Mouse (Mus musculus) bone marrow macrophage, adult 2 months (primary cell): ENCODE results near the gene Actr10. TPM values are rescaled to one million over a fixed set of nuclear protein-coding genes. Genes with fewer than 3 reads are reported as not detected.
A peak's percentile ranks its signal among the peaks of the same experiment; 100 is the strongest.

ENCODE experiments used
- H3K27ac ChIP-seq: 2 replicates; pipeline ENCODE4 v1.5.1; 2012; ENCODE audit warnings: low read depth, low read length; ENCODE audit not compliant: insufficient read depth
- H3K4me1 ChIP-seq: 2 replicates; pipeline ENCODE4 v1.6.1; 2012; ENCODE audit warnings: low read length; ENCODE audit not compliant: control insufficient read depth, insufficient read depth
- H3K4me3 ChIP-seq: 2 replicates; pipeline ENCODE4 v1.5.1; 2012; ENCODE audit warnings: mild to moderate bottlenecking, low read length, moderate library complexity; ENCODE audit not compliant: insufficient read depth
- CTCF ChIP-seq: IDR thresholded peaks from 2 replicates; pipeline ENCODE4 v1.5.1; 2012; ENCODE audit warnings: low read depth, mild to moderate bottlenecking, low read length, moderate library complexity
- POLR2A ChIP-seq: IDR thresholded peaks from 2 replicates; pipeline ENCODE4 v1.6.1; 2012; ENCODE audit warnings: mild to moderate bottlenecking, low read depth, low read length, borderline replicate concordance
- polyA plus RNA-seq: library from polyadenylated mRNA; stranded (reverse); fragments of >200 nt; gene quantifications from 2 replicates; pipeline ENCODE4 v1.2.4, GENCODE M21; 2012; ENCODE audit not compliant: missing spikeins, insufficient read depth, insufficient read length

The Actr10 gene
- polyA plus RNA-seq, 1 experiment, result 114 TPM

- H3K4me1 ChIP-seq, result no peaks in the 10 kb centered on the region
- no peak overlapping the region for H3K27ac ChIP-seq
- H3K4me3 ChIP-seq, result no peak overlapping the region
- TF ChIP-seq CTCF (no peak), POLR2A (no peak)
Observed at GRCm38 (mm10) chr12:70946585-70947256, 9.1 kb downstream of the Actr10 start.

- no peak overlapping the region for H3K27ac ChIP-seq
- no peak for TF ChIP-seq CTCF
- no peak for TF ChIP-seq POLR2A
- H3K4me3 ChIP-seq, result no peak overlapping the region
Observed at GRCm38 (mm10) chr12:70958640-70959039, 21.0 kb downstream of the Actr10 start.

DNA sequence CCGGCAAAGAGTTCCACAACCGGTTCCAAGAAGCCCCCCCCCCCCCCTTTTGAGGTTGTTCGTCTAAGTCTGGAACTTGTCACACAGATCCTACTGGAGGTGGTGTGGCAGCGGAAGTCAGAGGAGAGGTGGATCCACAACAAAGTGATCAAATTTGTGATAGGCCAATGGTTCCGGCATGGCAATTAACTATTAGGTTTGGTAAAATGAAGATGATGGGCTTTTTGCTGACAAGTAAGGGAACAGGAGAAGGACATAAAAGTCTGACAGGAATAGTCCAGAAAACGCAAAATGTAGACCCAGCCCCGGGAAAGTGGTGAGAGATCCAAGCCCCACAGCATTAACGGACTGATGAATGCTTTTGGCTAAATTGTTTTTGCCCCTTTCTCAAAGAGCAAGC is 29.9 kb downstream of the Actr10 start:
- Histone ChIP-seq H3K27ac (peak overlapping the region; percentile 90), H3K4me1 (peaks cover 5% of the 10 kb centered on the region; the same call in 1 of the 2 replicates), H3K4me3 (peak overlapping the region; percentile 80)
- no peak for TF ChIP-seq POLR2A
- TF ChIP-seq CTCF, result no peak

More at GRCm38 (mm10) chr12:70958640-70959039, 21.0 kb downstream of the Actr10 start:
- H3K4me1 ChIP-seq, result no peaks in the 10 kb centered on the region

DNA sequence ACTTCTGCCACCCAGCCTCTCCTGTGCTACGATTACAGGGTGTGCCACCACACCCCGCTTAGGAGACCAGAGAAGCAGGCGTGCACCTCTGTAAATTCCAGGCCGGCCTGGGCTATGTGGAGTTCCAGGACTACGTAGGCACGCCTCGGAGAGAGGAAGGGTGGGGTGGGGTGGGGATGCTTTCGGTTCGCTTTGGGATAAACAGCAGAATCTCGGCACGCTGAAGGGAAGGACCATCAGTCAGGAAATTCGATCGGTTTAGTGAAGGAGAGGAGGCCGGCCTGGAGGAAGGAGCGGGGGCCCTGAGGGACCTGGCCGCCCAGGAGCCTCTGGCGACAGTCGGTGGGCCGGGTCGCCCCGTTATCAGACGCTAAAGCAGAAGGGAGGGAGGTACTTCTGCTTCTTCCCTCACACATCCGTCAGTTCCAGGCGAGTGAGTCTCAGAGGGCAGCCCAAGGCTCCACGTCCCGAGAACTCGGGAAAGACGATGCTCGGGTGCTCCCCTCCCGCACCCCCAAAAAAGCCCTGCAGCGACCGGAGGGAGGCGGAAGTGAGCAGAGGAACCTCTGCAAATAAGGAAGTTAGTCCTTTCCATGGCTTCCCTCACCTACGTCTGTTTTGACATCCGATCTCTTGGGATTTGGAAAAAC is 30.6 kb downstream of the Actr10 start:
- peaks cover 5% of the 10 kb centered on the region; the same call in 1 of the 2 replicates for H3K4me1 ChIP-seq
- H3K4me3 ChIP-seq, result peak overlapping the region; percentile 80
- TF ChIP-seq POLR2A, result no peak
- peak; percentile 27; the same call in 1 of the 2 replicates for TF ChIP-seq CTCF
- H3K27ac ChIP-seq, result peak overlapping the region; percentile 90

DNA sequence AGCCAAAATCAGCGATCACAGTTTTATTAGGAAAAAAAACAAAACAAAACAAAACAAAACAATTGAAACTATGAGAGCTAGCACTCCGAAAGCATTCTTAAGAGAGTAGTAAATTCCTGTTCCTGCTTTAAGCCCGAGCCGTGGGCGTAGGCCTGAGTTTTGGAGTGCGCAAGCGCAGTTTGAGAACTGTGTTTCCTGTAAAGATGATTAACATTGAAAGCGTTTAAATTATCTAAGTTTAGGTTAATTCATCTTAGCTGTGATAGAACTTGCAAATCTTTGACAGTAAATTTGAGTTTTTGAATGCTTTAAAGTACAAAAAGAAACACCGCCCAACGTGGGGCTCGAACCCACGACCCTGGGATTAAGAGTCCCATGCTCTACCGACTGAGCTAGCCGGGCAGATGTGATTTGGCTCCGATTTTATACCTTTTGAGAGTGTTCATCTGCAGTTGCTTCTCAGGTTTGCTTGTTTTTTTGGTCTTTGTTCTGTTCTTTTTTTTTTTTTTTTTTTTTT is 31.2 kb downstream of the Actr10 start:
- TF ChIP-seq CTCF, result no peak
- TF ChIP-seq POLR2A, result no peak
- Histone ChIP-seq H3K4me3 (peak overlapping the region; percentile 80), H3K27ac (peak overlapping the region; percentile 90), H3K4me1 (peaks cover 7% of the 10 kb centered on the region; the same call in 1 of the 2 replicates)

- Histone ChIP-seq H3K4me3 (no peak overlapping the region), H3K4me1 (peaks cover 7% of the 10 kb centered on the region; the same call in 1 of the 2 replicates), H3K27ac (peak overlapping the region; percentile 67)
- TF ChIP-seq CTCF (peak; percentile 24; the same call in 1 of the 2 replicates), POLR2A (no peak)
Observed at GRCm38 (mm10) chr12:70969485-70970184, 32.0 kb downstream of the Actr10 start.

- Histone ChIP-seq H3K27ac (peak overlapping the region; percentile 60; the same call in 1 of the 2 replicates), H3K4me1 (peaks cover 11% of the 10 kb centered on the region), H3K4me3 (peak overlapping the region; percentile 55)
- TF ChIP-seq POLR2A (no peak), CTCF (no peak)
Observed at GRCm38 (mm10) chr12:70973831-70974230, 36.2 kb downstream of the Actr10 start.

- Histone ChIP-seq H3K4me3 (peak within 1 kb of the TSS; percentile 72), H3K4me1 (peaks cover 11% of the 10 kb centered on the region), H3K27ac (peak within 1 kb of the TSS; percentile 87)
- TF ChIP-seq CTCF, result no peak
- TF ChIP-seq POLR2A, result no peak
Observed at GRCm38 (mm10) chr12:70974441-70975266, 37.0 kb downstream of the Actr10 start, which contains the start of gene Psma3. Psma3 (plus strand) TSS chr12:70974621.

DNA sequence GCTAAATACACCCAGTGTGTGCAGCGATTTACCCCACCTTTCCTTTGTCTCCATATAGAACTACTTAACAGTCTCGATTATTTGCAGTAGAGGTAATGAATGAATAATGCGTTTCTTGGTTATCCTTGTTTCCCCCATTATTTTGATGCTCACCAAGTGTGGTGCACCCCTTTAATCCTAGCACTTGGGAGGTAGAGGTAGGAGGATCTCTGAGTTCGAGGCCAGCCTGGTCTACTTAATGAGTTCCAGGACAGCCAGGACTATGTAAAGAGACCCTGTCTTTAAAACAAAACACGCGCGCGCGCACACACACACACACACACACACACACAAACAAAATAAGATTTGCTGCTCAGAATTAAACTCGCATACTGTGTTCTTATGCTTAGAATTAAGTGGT is 37.7 kb downstream of the Actr10 start:
- Histone ChIP-seq H3K27ac (peak overlapping the region; percentile 87), H3K4me1 (peaks cover 11% of the 10 kb centered on the region), H3K4me3 (peak overlapping the region; percentile 72)
- TF ChIP-seq POLR2A (no peak), CTCF (no peak)
